ENCODE assay signal across 9 mouse cellular contexts in the genomic region with DNA sequence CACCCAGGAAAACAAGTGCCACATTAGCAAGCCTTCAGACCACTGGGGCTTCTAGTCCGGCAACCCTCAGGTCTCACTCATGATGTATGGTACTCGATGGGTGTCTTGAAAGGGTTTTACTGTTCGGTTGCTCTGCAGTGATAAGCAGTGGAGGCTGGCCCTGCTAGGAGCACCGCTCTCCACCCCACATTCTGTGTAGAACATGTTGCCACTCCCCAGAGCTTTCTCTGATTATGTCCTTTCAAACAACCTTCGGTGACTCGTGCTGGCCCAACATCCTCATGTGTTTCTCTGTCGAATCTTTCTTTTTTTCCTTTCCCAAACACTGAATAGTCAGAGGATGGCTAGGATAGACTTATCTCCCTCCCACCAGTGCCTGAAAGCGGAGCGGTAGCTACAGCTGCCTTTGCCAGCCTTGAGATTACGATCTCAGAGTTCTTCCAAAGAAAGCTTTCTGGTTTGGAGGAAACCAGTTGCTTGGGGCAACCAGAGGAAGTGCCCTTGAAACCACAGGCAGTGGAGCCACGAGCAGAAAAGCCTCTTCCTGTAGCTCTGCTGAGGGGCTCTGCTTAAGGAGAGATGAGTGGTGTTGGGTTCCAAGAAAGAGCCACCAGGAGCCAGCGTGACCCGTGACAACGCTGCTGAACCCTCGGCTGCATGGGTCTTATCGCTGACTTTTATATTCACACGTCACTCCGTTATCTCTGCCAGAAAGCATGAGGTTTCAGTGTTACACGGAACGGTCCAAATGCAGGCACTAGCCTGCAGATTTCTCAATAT.
DNase-seq lines count a peak whose midpoint lies in the region; ATAC-seq and TF ChIP-seq lines count a peak whose summit lies in the region.
"Had no signal": no experiment of that assay in that cellular context is flagged by ENCODE, and none has a peak within 500 bp of the region (broad histone marks: within the 10 kb centered on the region; RNA-seq: fewer than 3 reads in every experiment).

No protein-coding gene starts in this region.

- H3K4me2 ChIP-seq in forebrain, postnatal 0 days (ENCODE audit: low read depth) = no peak overlapping the region
- H3K4me2 ChIP-seq in forebrain, embryonic 15.5 days (replicated peaks) = no peak overlapping the region
- H3K4me2 ChIP-seq in liver, embryonic 13.5 days = peak overlapping the region; percentile 69
- H3K4me2 ChIP-seq: neural tube, embryonic 13.5 days had no signal

- 0 out of 2 replicates have a peak, but pooled peaks cover 4% of the 10 kb centered on the region for H3K4me1 ChIP-seq in forebrain, postnatal 0 days (ENCODE audit: insufficient read depth)
- H3K4me1 ChIP-seq in forebrain, embryonic 15.5 days = peaks cover 5% of the 10 kb centered on the region; the same call in 1 of the 2 replicates
- peaks cover 63% of the 10 kb centered on the region for H3K4me1 ChIP-seq in liver, embryonic 13.5 days (replicated peaks)

- no peak for DNase-seq in forebrain, postnatal 0 days
- peak; percentile 100 for DNase-seq in 416B (ENCODE audit: low read depth)
- peak; percentile 57 for DNase-seq in liver, embryonic 13.5 days
- DNase-seq in thymus, postnatal 25 days = peak; percentile 79
- DNase-seq in kidney, postnatal 10 days = no peak
- no peak for DNase-seq in left cerebral cortex, adult 18-20 months (ENCODE audit: low spot score in 2 of 2)

- H3K9ac ChIP-seq in forebrain, postnatal 0 days = no peak overlapping the region
- H3K9ac ChIP-seq in forebrain, embryonic 15.5 days (replicated peaks) = no peak overlapping the region
- H3K9ac ChIP-seq in liver, embryonic 13.5 days = peak overlapping the region; percentile 28; the same call in 1 of the 2 replicates
- H3K9ac ChIP-seq: neural tube, embryonic 13.5 days had no signal

- WGBS in forebrain, postnatal 0 days = 82% methylated on average over 20 of the region's 20 CpGs
- WGBS in forebrain, embryonic 15.5 days = 86% methylated on average over 20 of the region's 20 CpGs
- 5% methylated on average over 20 of the region's 20 CpGs for WGBS in liver, embryonic 13.5 days (ENCODE audit: insufficient replicate concordance)

- TF ChIP-seq CTCF in forebrain, postnatal 0 days (IDR thresholded peaks at IDR 0.05; ENCODE audit: low read depth) = no peak

- no peaks in the 10 kb centered on the region for H3K27me3 ChIP-seq in forebrain, postnatal 0 days (ENCODE audit: insufficient read depth, low read length)
- H3K27me3 ChIP-seq in forebrain, embryonic 15.5 days = no peaks in the 10 kb centered on the region
- H3K27me3 ChIP-seq in liver, embryonic 13.5 days = no peaks in the 10 kb centered on the region
- H3K27me3 ChIP-seq: neural tube, embryonic 13.5 days had no signal

- no peaks in the 10 kb centered on the region for H3K36me3 ChIP-seq in forebrain, postnatal 0 days (ENCODE audit: insufficient read depth)
- H3K36me3 ChIP-seq in forebrain, embryonic 15.5 days = no peaks in the 10 kb centered on the region
- H3K36me3 ChIP-seq in liver, embryonic 13.5 days = no peaks in the 10 kb centered on the region
- H3K36me3 ChIP-seq: neural tube, embryonic 13.5 days had no signal

- no peaks in the 10 kb centered on the region for H3K9me3 ChIP-seq in forebrain, postnatal 0 days (ENCODE audit: low read length)
- H3K9me3 ChIP-seq in forebrain, embryonic 15.5 days = no peaks in the 10 kb centered on the region
- no peaks in the 10 kb centered on the region for H3K9me3 ChIP-seq in liver, embryonic 13.5 days (replicated peaks)
- H3K9me3 ChIP-seq: neural tube, embryonic 13.5 days had no signal

- H3K4me3 ChIP-seq in forebrain, postnatal 0 days (ENCODE audit: low read depth, low read length) = no peak overlapping the region
- no peak overlapping the region for H3K4me3 ChIP-seq in forebrain, embryonic 15.5 days
- H3K4me3 ChIP-seq in liver, embryonic 13.5 days (replicated peaks) = peak overlapping the region; percentile 42
- H3K4me3 ChIP-seq: neural tube, embryonic 13.5 days had no signal

- ATAC-seq in forebrain, postnatal 0 days = peak; percentile 66
- no peak for ATAC-seq in forebrain, embryonic 15.5 days (replicated peaks)
- ATAC-seq in common myeloid progenitor, adult 5-6 weeks (replicated peaks; ENCODE audit: low read depth, poor library complexity, severe bottlenecking) = peak; percentile 86
- peak; percentile 82 for ATAC-seq in liver, embryonic 13.5 days (ENCODE audit: low read depth)

- H3K27ac ChIP-seq in forebrain, postnatal 0 days (ENCODE audit: low read depth, low read length) = no peak overlapping the region
- no peak overlapping the region for H3K27ac ChIP-seq in forebrain, embryonic 15.5 days (replicated peaks)
- peak overlapping the region; percentile 69 for H3K27ac ChIP-seq in liver, embryonic 13.5 days
- H3K27ac ChIP-seq: neural tube, embryonic 13.5 days had no signal

Comparison
In these comparisons a context has a peak if more than half of its experiments do, and no peak if none do; other contexts are left out.
1. DNase-seq: peak in 416B (single experiment), liver, embryonic 13.5 days (single experiment) and thymus, postnatal 25 days (single experiment); none in forebrain, postnatal 0 days (single experiment), kidney, postnatal 10 days (single experiment) and left cerebral cortex, adult 18-20 months (0 of 2).